Mouse (Mus musculus): ENCODE results near the gene Gpr26. TPM values are rescaled to one million over a fixed set of nuclear protein-coding genes. Genes with fewer than 3 reads are reported as not detected.

Gene Gpr26
- polyA plus RNA-seq, 1 experiment from 2014 or later: not detected

GRCm38 (mm10) chr7:131992226-131992625 is 26.0 kb downstream of the Gpr26 start:
- H3K27me3 ChIP-seq (ENCODE audit: insufficient read depth, low read length): no peaks in the 10 kb centered on the region
- H3K9ac ChIP-seq (ENCODE audit: low read depth, low read length): no peak overlapping the region
- H3K4me1 ChIP-seq (replicated peaks; ENCODE audit: insufficient read depth, low read length): no peaks in the 10 kb centered on the region
- H3K4me3 ChIP-seq (replicated peaks; ENCODE audit: low read depth, low read length): no peak overlapping the region
- WGBS: 60% methylated on average over 1 of the region's 1 CpGs
- no peak overlapping the region for H3K4me2 ChIP-seq (ENCODE audit: low read length)
- ATAC-seq (replicated peaks; ENCODE audit: low FRiP score, low read depth): no peak
- no peaks in the 10 kb centered on the region for H3K36me3 ChIP-seq (ENCODE audit: insufficient read depth, low read length)
- H3K9me3 ChIP-seq (replicated peaks; ENCODE audit: low read length): no peaks in the 10 kb centered on the region
- TF ChIP-seq CTCF (IDR thresholded peaks at IDR 0.05; ENCODE audit: low read depth): no peak
- no peak for DNase-seq (ENCODE audit: low spot score)
- no peak overlapping the region for H3K27ac ChIP-seq

GRCm38 (mm10) chr7:131992873-131993272 is 26.6 kb downstream of the Gpr26 start:
- 70% methylated on average over 3 of the region's 3 CpGs for WGBS
- no peak overlapping the region for H3K27ac ChIP-seq
- H3K9ac ChIP-seq (ENCODE audit: low read depth, low read length): no peak overlapping the region
- H3K27me3 ChIP-seq (ENCODE audit: insufficient read depth, low read length): no peaks in the 10 kb centered on the region
- DNase-seq (ENCODE audit: low spot score) (no peak), ATAC-seq (replicated peaks; ENCODE audit: low FRiP score, low read depth) (no peak)
- TF ChIP-seq CTCF (IDR thresholded peaks at IDR 0.05; ENCODE audit: low read depth): no peak
- no peaks in the 10 kb centered on the region for H3K9me3 ChIP-seq (replicated peaks; ENCODE audit: low read length)
- H3K4me3 ChIP-seq (replicated peaks; ENCODE audit: low read depth, low read length): no peak overlapping the region
- H3K36me3 ChIP-seq (ENCODE audit: insufficient read depth, low read length): no peaks in the 10 kb centered on the region
- H3K4me1 ChIP-seq (replicated peaks; ENCODE audit: insufficient read depth, low read length): no peaks in the 10 kb centered on the region
- no peak overlapping the region for H3K4me2 ChIP-seq (ENCODE audit: low read length)

GRCm38 (mm10) chr7:132005996-132006696 is 39.9 kb downstream of the Gpr26 start:
- WGBS: 68% methylated on average over 14 of the region's 14 CpGs
- Histone ChIP-seq H3K4me3 (replicated peaks; ENCODE audit: low read depth, low read length) (no peak overlapping the region), H3K9me3 (replicated peaks; ENCODE audit: low read length) (no peaks in the 10 kb centered on the region), H3K36me3 (ENCODE audit: insufficient read depth, low read length) (no peaks in the 10 kb centered on the region), H3K4me2 (ENCODE audit: low read length) (no peak overlapping the region), H3K4me1 (replicated peaks; ENCODE audit: insufficient read depth, low read length) (no peaks in the 10 kb centered on the region), H3K27me3 (ENCODE audit: insufficient read depth, low read length) (no peaks in the 10 kb centered on the region), H3K27ac (no peak overlapping the region), H3K9ac (ENCODE audit: low read depth, low read length) (no peak overlapping the region)
- no peak for DNase-seq (ENCODE audit: low spot score)
- no peak for ATAC-seq (replicated peaks; ENCODE audit: low FRiP score, low read depth)
- no peak for TF ChIP-seq CTCF (IDR thresholded peaks at IDR 0.05; ENCODE audit: low read depth)

DNA sequence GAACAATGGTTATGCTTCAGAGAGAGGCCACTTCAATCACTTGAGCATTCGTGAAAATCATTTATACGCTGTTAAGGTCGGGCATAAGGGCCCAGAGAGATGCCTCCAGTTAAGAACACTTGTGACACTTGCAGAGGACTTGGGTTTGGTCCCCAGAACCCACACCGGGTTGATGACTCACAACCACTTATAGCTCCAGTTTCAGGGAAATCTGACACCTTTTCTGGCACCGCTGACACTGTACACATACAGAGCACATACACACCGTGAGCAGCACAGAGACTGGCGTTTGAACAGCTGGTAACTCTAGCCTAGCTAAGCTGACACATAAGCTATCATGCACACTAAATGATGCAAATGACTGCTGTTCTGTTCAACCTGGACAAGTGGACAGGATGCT is 42.7 kb downstream of the Gpr26 start:
- Histone ChIP-seq H3K36me3 (ENCODE audit: insufficient read depth, low read length) (no peaks in the 10 kb centered on the region), H3K27ac (no peak overlapping the region), H3K4me1 (replicated peaks; ENCODE audit: insufficient read depth, low read length) (no peaks in the 10 kb centered on the region), H3K9me3 (replicated peaks; ENCODE audit: low read length) (no peaks in the 10 kb centered on the region), H3K4me3 (replicated peaks; ENCODE audit: low read depth, low read length) (no peak overlapping the region), H3K27me3 (ENCODE audit: insufficient read depth, low read length) (no peaks in the 10 kb centered on the region), H3K4me2 (ENCODE audit: low read length) (no peak overlapping the region), H3K9ac (ENCODE audit: low read depth, low read length) (no peak overlapping the region)
- WGBS: 57% methylated on average over 7 of the region's 7 CpGs
- DNase-seq (ENCODE audit: low spot score) (no peak), ATAC-seq (replicated peaks; ENCODE audit: low FRiP score, low read depth) (no peak)
- no peak for TF ChIP-seq CTCF (IDR thresholded peaks at IDR 0.05; ENCODE audit: low read depth)

GRCm38 (mm10) chr7:132012969-132013679 is 46.9 kb downstream of the Gpr26 start:
- no peak overlapping the region for H3K4me2 ChIP-seq (ENCODE audit: low read length)
- H3K4me3 ChIP-seq (replicated peaks; ENCODE audit: low read depth, low read length): no peak overlapping the region
- H3K9me3 ChIP-seq (replicated peaks; ENCODE audit: low read length): no peaks in the 10 kb centered on the region
- ATAC-seq (replicated peaks; ENCODE audit: low FRiP score, low read depth) (no peak), DNase-seq (ENCODE audit: low spot score) (no peak)
- no peak for TF ChIP-seq CTCF (IDR thresholded peaks at IDR 0.05; ENCODE audit: low read depth)
- H3K36me3 ChIP-seq (ENCODE audit: insufficient read depth, low read length): no peaks in the 10 kb centered on the region
- H3K9ac ChIP-seq (ENCODE audit: low read depth, low read length): no peak overlapping the region
- no peaks in the 10 kb centered on the region for H3K4me1 ChIP-seq (replicated peaks; ENCODE audit: insufficient read depth, low read length)
- H3K27me3 ChIP-seq (ENCODE audit: insufficient read depth, low read length): no peaks in the 10 kb centered on the region
- H3K27ac ChIP-seq: no peak overlapping the region
- 38% methylated on average over 1 of the region's 1 CpGs for WGBS

DNA sequence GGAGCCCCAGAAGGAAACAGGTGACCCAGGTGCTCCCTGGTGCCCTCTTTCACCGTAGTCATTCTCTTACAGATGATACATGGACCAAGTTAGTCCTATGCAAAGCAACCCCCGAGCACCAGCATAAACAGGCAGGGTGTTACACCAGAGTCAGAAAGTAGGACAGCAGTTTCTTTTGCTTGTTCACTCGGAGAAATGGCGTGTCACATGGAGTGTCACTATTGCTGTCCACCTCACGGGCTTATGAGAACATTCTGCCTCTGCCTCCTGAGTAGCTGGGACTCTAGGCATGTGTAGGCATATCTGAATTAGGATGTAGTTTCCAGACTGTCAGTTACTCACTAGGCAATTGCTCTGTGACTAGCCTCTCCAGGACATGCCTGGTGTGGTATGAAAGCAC is 47.7 kb downstream of the Gpr26 start:
- Histone ChIP-seq H3K4me1 (replicated peaks; ENCODE audit: insufficient read depth, low read length) (no peaks in the 10 kb centered on the region), H3K4me2 (ENCODE audit: low read length) (no peak overlapping the region), H3K36me3 (ENCODE audit: insufficient read depth, low read length) (no peaks in the 10 kb centered on the region), H3K27me3 (ENCODE audit: insufficient read depth, low read length) (no peaks in the 10 kb centered on the region), H3K9me3 (replicated peaks; ENCODE audit: low read length) (no peaks in the 10 kb centered on the region), H3K9ac (ENCODE audit: low read depth, low read length) (no peak overlapping the region), H3K4me3 (replicated peaks; ENCODE audit: low read depth, low read length) (no peak overlapping the region), H3K27ac (no peak overlapping the region)
- TF ChIP-seq CTCF (IDR thresholded peaks at IDR 0.05; ENCODE audit: low read depth): no peak
- whole genome bisulfite sequencing: 81% methylated on average over 5 of the region's 5 CpGs
- ATAC-seq (replicated peaks; ENCODE audit: low FRiP score, low read depth): no peak
- DNase-seq (ENCODE audit: low spot score): no peak

Measured in kidney, postnatal 0 days (tissue).